Mouse (Mus musculus): Measurements from ENCODE around the gene Flywch1.

- TF ChIP-seq GATA1 (IDR thresholded peaks at IDR 0.05; ENCODE audit: borderline replicate concordance, low read length) (no peak), FLI1 (IDR thresholded peaks at IDR 0.05; ENCODE audit: low read length) (no peak)
These were observed 48.9 kb downstream of the Flywch1 start, which contains the start of gene 1520401A03Rik for GRCm38 (mm10) chr17:23722376-23723125.

Data from megakaryocyte, embryonic 14.5 days (primary cell).